ENCODE assay signal across 11 mouse cellular contexts in the genomic region with DNA sequence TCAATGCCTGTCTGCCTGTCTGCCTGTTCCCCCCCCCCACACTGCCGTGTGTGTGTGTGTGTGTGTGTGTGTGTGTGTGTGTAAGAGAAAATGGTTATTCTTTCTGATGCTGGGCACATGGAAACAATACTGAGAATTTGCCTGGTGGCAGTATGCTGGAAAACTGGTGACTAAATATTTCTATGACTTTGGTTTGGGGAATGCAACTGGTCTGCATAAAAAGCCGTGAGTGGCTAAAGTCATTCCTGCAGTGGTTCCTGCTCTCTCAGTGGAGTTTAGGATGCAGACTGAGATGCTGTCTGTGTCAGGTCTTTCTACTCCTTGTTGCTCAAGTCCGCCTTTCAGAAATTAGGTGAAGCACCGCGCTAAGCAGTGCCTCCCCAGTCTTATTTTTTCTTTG. TPM values are rescaled to one million over a fixed set of nuclear protein-coding genes. Genes with fewer than 3 reads are reported as not detected.
DNase-seq lines count a peak whose midpoint lies in the region; ATAC-seq and TF ChIP-seq lines count a peak whose summit lies in the region.
"Had no signal": no experiment of that assay in that cellular context is flagged by ENCODE, and none has a peak within 500 bp of the region (broad histone marks: within the 10 kb centered on the region; RNA-seq: fewer than 3 reads in every experiment).

No protein-coding gene starts in this region.

- H3K4me3 ChIP-seq in heart, embryonic 11.5 days (ENCODE audit: low read depth, low read length), result peak overlapping the region; percentile 59
- peak overlapping the region; percentile 65 for H3K4me3 ChIP-seq in hindbrain, embryonic 10.5 days
- no peak overlapping the region for H3K4me3 ChIP-seq in liver, postnatal 0 days (ENCODE audit: low read depth, low read length)
- no peak overlapping the region for H3K4me3 ChIP-seq in layer of hippocampus, adult 2 months

- no peak for TF ChIP-seq EP300 in liver, postnatal 0 days (IDR thresholded peaks at IDR 0.05; ENCODE audit: low read depth)

- no peak overlapping the region for H3K9ac ChIP-seq in heart, embryonic 11.5 days (ENCODE audit: low read depth, low read length)
- H3K9ac ChIP-seq in liver, postnatal 0 days (replicated peaks), result no peak overlapping the region

- no peak overlapping the region for H3K27ac ChIP-seq in heart, embryonic 11.5 days (ENCODE audit: low read depth, low read length)
- peak overlapping the region; percentile 95 for H3K27ac ChIP-seq in hindbrain, embryonic 10.5 days
- no peak overlapping the region for H3K27ac ChIP-seq in liver, postnatal 0 days (ENCODE audit: low read depth)
- H3K27ac ChIP-seq in layer of hippocampus, adult 2 months, result no peak overlapping the region

- no peaks in the 10 kb centered on the region for H3K9me3 ChIP-seq in heart, embryonic 11.5 days (replicated peaks; ENCODE audit: control insufficient read depth, low read length)
- no peaks in the 10 kb centered on the region for H3K9me3 ChIP-seq in hindbrain, embryonic 10.5 days
- H3K9me3 ChIP-seq in liver, postnatal 0 days (ENCODE audit: low read length), result no peaks in the 10 kb centered on the region

- DNase-seq in heart, adult 9 months (ENCODE audit: low spot score in 2 of 2), result no peak
- peak; percentile 60 for DNase-seq in Muller cell, postnatal 12 days (ENCODE audit: inconsistent ontology term)
- DNase-seq in hindbrain, embryonic 10.5 days (ENCODE audit: low spot score), result no peak
- no peak for DNase-seq in liver, postnatal 0 days
- DNase-seq in adrenal gland, postnatal 36 days, result no peak
- DNase-seq in c-Kit-positive CD71-positive TER-119-positive erythroid progenitor cells, embryonic 14.5 days (ENCODE audit: low spot score), result no peak
- DNase-seq in layer of hippocampus, adult 2 months (ENCODE audit: low spot score in 2 of 2), result no peak
- DNase-seq: adrenal gland, postnatal 14 days; kidney, postnatal 25 days had no signal

- 28% methylated on average over 5 of the region's 5 CpGs for WGBS in heart, embryonic 11.5 days (ENCODE audit: insufficient replicate concordance)
- WGBS in hindbrain, embryonic 10.5 days, result 29% methylated on average over 5 of the region's 5 CpGs
- WGBS in liver, postnatal 0 days (ENCODE audit: insufficient replicate concordance), result 50% methylated on average over 5 of the region's 5 CpGs

- H3K36me3 ChIP-seq in heart, embryonic 11.5 days (ENCODE audit: control insufficient read depth, insufficient read depth, low read length), result no peaks in the 10 kb centered on the region
- H3K36me3 ChIP-seq in hindbrain, embryonic 10.5 days, result no peaks in the 10 kb centered on the region
- H3K36me3 ChIP-seq in liver, postnatal 0 days (replicated peaks; ENCODE audit: insufficient read depth, low read length), result no peaks in the 10 kb centered on the region

- H3K4me1 ChIP-seq in heart, embryonic 11.5 days (ENCODE audit: control insufficient read depth, insufficient read depth, low read length), result no peaks in the 10 kb centered on the region
- peaks cover 21% of the 10 kb centered on the region for H3K4me1 ChIP-seq in hindbrain, embryonic 10.5 days (replicated peaks)
- H3K4me1 ChIP-seq in liver, postnatal 0 days (ENCODE audit: insufficient read depth), result no peaks in the 10 kb centered on the region; the same call in 1 of the 2 replicates

- TF ChIP-seq CTCF in liver, postnatal 0 days (IDR thresholded peaks at IDR 0.05; ENCODE audit: low read depth), result no peak
- TF ChIP-seq CTCF in layer of hippocampus, adult 2 months (conservative IDR thresholded peaks at IDR 0.05), result no peak

- no peaks in the 10 kb centered on the region for H3K27me3 ChIP-seq in heart, embryonic 11.5 days (ENCODE audit: control insufficient read depth, insufficient read depth, low read length)
- peaks cover 10% of the 10 kb centered on the region; the same call in 1 of the 2 replicates for H3K27me3 ChIP-seq in hindbrain, embryonic 10.5 days (ENCODE audit: insufficient read depth, poor library complexity, severe bottlenecking)
- H3K27me3 ChIP-seq in liver, postnatal 0 days (ENCODE audit: insufficient read depth, low read length), result no peaks in the 10 kb centered on the region

- ATAC-seq in heart, embryonic 11.5 days (replicated peaks; ENCODE audit: insufficient number of reproducible peaks, low FRiP score, low TSS enrichment), result no peak
- no peak for ATAC-seq in liver, postnatal 0 days

- H3K4me2 ChIP-seq in heart, embryonic 11.5 days, result peak overlapping the region; percentile 76
- peak overlapping the region; percentile 66 for H3K4me2 ChIP-seq in liver, postnatal 0 days (ENCODE audit: low read depth, low read length)

RNA-seq across cellular contexts. Expression of gene Dlg3, which starts 10.9 kb away (rescaled TPM):
- 3.2 and 4.0 TPM in 2 replicates for polyA plus RNA-seq in heart, embryonic 11.5 days (2014; fragmentation: Nextera tagmentation; extraction: Ambion mirVana)
- polyA plus RNA-seq in hindbrain, embryonic 10.5 days (2016; fragmentation: Nextera tagmentation; extraction: Ambion mirVana), result 12.2 and 15.1 TPM in 2 replicates
- 0.42 and 0.43 TPM in 2 replicates for polyA plus RNA-seq in liver, postnatal 0 days (2015; fragmentation: Nextera tagmentation; extraction: Ambion mirVana)
- total RNA-seq in adrenal gland, postnatal 36 days (2021), result 10 to 100 TPM; 39.1 to 43.5 TPM
- total RNA-seq in layer of hippocampus, adult 2 months (2021), result 100 to 1,000 TPM; 156 to 163 TPM

RNA-seq across cellular contexts. Expression of gene Gdpd2, which starts 48.7 kb away (rescaled TPM):
- polyA plus RNA-seq in heart, embryonic 11.5 days (2014; fragmentation: Nextera tagmentation; extraction: Ambion mirVana), result 0.52 and 0.58 TPM in 2 replicates
- polyA plus RNA-seq in hindbrain, embryonic 10.5 days (2016; fragmentation: Nextera tagmentation; extraction: Ambion mirVana), result 8.6 and 9.9 TPM in 2 replicates
- polyA plus RNA-seq in liver, postnatal 0 days (2015; fragmentation: Nextera tagmentation; extraction: Ambion mirVana), result 0.04 TPM in 1 of 2 replicates, not detected in the other
- total RNA-seq in adrenal gland, postnatal 36 days (2021), result under 1 TPM; 0.23 TPM
- total RNA-seq in layer of hippocampus, adult 2 months (2021), result 10 to 100 TPM; 10.1 to 18.6 TPM
- total RNA-seq: neutrophil, adult 5-6 weeks had no signal

Comparison
In these comparisons a context has a peak if more than half of its experiments do, and no peak if none do; other contexts are left out.
1. H3K4me3 ChIP-seq: peak in heart, embryonic 11.5 days (single experiment) and hindbrain, embryonic 10.5 days (single experiment); none in liver, postnatal 0 days (single experiment) and layer of hippocampus, adult 2 months (single experiment).